Mouse (Mus musculus) ES-Bruce4 (cell line): Measurements from ENCODE around the gene Spock1.

Source experiments
- CTCF ChIP-seq: IDR thresholded peaks from one replicate; pipeline ENCODE4 v1.8.1; 2011; ENCODE audit warnings: low read depth, low read length
- POLR2A ChIP-seq: IDR thresholded peaks from one replicate; pipeline ENCODE4 v1.8.1; 2011; ENCODE audit warnings: low read length; ENCODE audit not compliant: insufficient read depth

- TF ChIP-seq POLR2A = no peak
- no peak for TF ChIP-seq CTCF
These were observed 43.1 kb downstream of the Spock1 start for GRCm38 (mm10) chr13:57865029-57865428.
